Mouse (Mus musculus) CH12.LX (cell line): ENCODE data around the gene Gm21976. TPM values are rescaled to one million over a fixed set of nuclear protein-coding genes. Genes with fewer than 3 reads are reported as not detected.

Experiments used
- DNase-seq: peaks from one replicate; pipeline ENCODE4 v3.0.0-alpha.2; 2013; ENCODE audit errors: extremely low read depth
- H3K27ac ChIP-seq: 2 replicates; pipeline ENCODE4 v1.5.1; 2012; ENCODE audit warnings: low read depth, mild to moderate bottlenecking, control low read depth, moderate library complexity; ENCODE audit not compliant: insufficient read depth
- H3K27me3 ChIP-seq: replicated peaks from 2 replicates; pipeline ENCODE3; 2012; ENCODE audit warnings: inconsistent platforms
- H3K36me3 ChIP-seq, 2 experiments: replicated peaks in 1 of 2; 2 replicates each; pipeline versions ENCODE3 to v1.6.1; 2012; ENCODE audit warnings: inconsistent platforms in 1 of 2, low read length in 1 of 2, mild to moderate bottlenecking in 1 of 2, mixed read lengths in 1 of 2, moderate library complexity in 1 of 2; ENCODE audit not compliant: control insufficient read depth in 1 of 2, insufficient read depth in 1 of 2
- H3K4me1 ChIP-seq, 2 experiments: 2 replicates each; pipeline ENCODE4 v1.6.1; 2012; ENCODE audit warnings: inconsistent platforms in 1 of 2, moderate library complexity in 1 of 2; ENCODE audit not compliant: insufficient read depth in 2 of 2, control insufficient read depth in 1 of 2
- H3K4me2 ChIP-seq: 2 replicates; pipeline ENCODE4 v1.6.1; 2012; ENCODE audit warnings: low read depth, mild to moderate bottlenecking, control low read depth; ENCODE audit not compliant: poor library complexity, insufficient read depth, severe bottlenecking
- H3K4me3 ChIP-seq, 3 experiments: fragments of 150-350 bp in 1 of 3; sonication (generic) in 1 of 3; replicated peaks in 1 of 3; 2 replicates each; pipeline versions ENCODE3 to v1.5.1; 2011 to 2012; ENCODE audit warnings: low read depth in 2 of 3, low read length in 2 of 3, mild to moderate bottlenecking in 2 of 3, moderate library complexity in 2 of 3, control low read depth in 1 of 3, improper control_type of control experiment in 1 of 3, inconsistent platforms in 1 of 3, mixed read lengths in 1 of 3; ENCODE audit not compliant: poor library complexity in 1 of 3
- H3K79me2 ChIP-seq: replicated peaks from 2 replicates; pipeline ENCODE4 v1.6.1; 2012; ENCODE audit warnings: mild to moderate bottlenecking, moderate library complexity; ENCODE audit not compliant: control insufficient read depth, poor library complexity, insufficient read depth, severe bottlenecking; ENCODE audit errors: extremely low read depth
- H3K9ac ChIP-seq: 2 replicates; pipeline ENCODE4 v1.6.1; 2012; ENCODE audit warnings: low read depth, mild to moderate bottlenecking, control low read depth, moderate library complexity; ENCODE audit not compliant: insufficient read depth
- H3K9me3 ChIP-seq: replicated peaks from 2 replicates; pipeline ENCODE3; 2012; ENCODE audit warnings: low read length, inconsistent platforms, mixed read lengths
- BHLHE40 ChIP-seq: IDR thresholded peaks from 2 replicates; pipeline ENCODE4 v1.6.1; 2011; ENCODE audit warnings: mild to moderate bottlenecking, low read depth, low read length, improper control_type of control experiment
- CHD1 ChIP-seq: IDR thresholded peaks from 2 replicates; pipeline ENCODE4 v1.6.1; 2012; ENCODE audit warnings: low read depth, low read length, improper control_type of control experiment, inconsistent platforms
- CTCF ChIP-seq, 2 experiments: IDR thresholded peaks in 1 of 2; conservative IDR thresholded peaks in 1 of 2; 2 replicates each; pipeline ENCODE4 v1.5.1; 2011 to 2012; ENCODE audit warnings: low read depth in 2 of 2, low read length in 2 of 2, improper control_type of control experiment in 1 of 2, inconsistent platforms in 1 of 2, mild to moderate bottlenecking in 1 of 2, moderate library complexity in 1 of 2
- ETS1 ChIP-seq: conservative IDR thresholded peaks from 2 replicates; pipeline ENCODE4 v1.6.1; 2012; ENCODE audit warnings: low read depth, mild to moderate bottlenecking, inconsistent platforms, low read length, improper control_type of control experiment, moderate library complexity
- JUND ChIP-seq: conservative IDR thresholded peaks from 2 replicates; pipeline ENCODE4 v1.6.1; 2011; ENCODE audit warnings: low read depth, low read length, improper control_type of control experiment
- MAZ ChIP-seq: IDR thresholded peaks from 2 replicates; pipeline ENCODE4 v1.6.1; 2012; ENCODE audit warnings: low read depth, mild to moderate bottlenecking, inconsistent platforms, low read length, improper control_type of control experiment, moderate library complexity
- RAD21 ChIP-seq: IDR thresholded peaks from 2 replicates; pipeline ENCODE4 v1.6.1; 2011; ENCODE audit warnings: low read depth, mild to moderate bottlenecking, low read length, improper control_type of control experiment, moderate library complexity
- SIN3A ChIP-seq: IDR thresholded peaks from 2 replicates; pipeline ENCODE4 v1.6.1; 2012; ENCODE audit warnings: low read length, improper control_type of control experiment, inconsistent platforms
- SMC3 ChIP-seq: IDR thresholded peaks from 2 replicates; pipeline ENCODE4 v1.6.1; 2011; ENCODE audit warnings: low read depth, low read length, improper control_type of control experiment
- TCF12 ChIP-seq: IDR thresholded peaks from 2 replicates; pipeline ENCODE4 v1.6.1; 2014; ENCODE audit warnings: low read depth, mild to moderate bottlenecking, inconsistent platforms, low read length, improper control_type of control experiment
- UBTF ChIP-seq: IDR thresholded peaks from 2 replicates; pipeline ENCODE4 v1.6.1; 2012; ENCODE audit warnings: low read depth, mild to moderate bottlenecking, inconsistent platforms, low read length, improper control_type of control experiment, moderate library complexity
- USF2 ChIP-seq: conservative IDR thresholded peaks from 2 replicates; pipeline ENCODE4 v1.6.1; 2011; ENCODE audit warnings: low read depth, low read length, improper control_type of control experiment
- dilution Hi-C: fragments of 300-500 bp; cut with MboI; formaldehyde crosslinking; loops from 2 replicates; pipeline ENCODE4 v1.14.3; 2020; ENCODE audit warnings: low sequenced_read_pairs; ENCODE audit not compliant: extremely low pct_unique_long_range_greater_than_20kb, extremely low pct_ligation_motif_present
- in situ Hi-C: fragments of 300-500 bp; cut with MboI; formaldehyde crosslinking; loops from 3 replicates; pipeline ENCODE4 v1.14.3; 2019; ENCODE audit warnings: low sequenced_read_pairs, low pct_ligation_motif_present, low pct_unique_long_range_greater_than_20kb, mixed read lengths
- polyA plus RNA-seq: library from polyadenylated mRNA; unstranded; fragments of >175 nt; gene quantifications from 2 replicates; pipeline ENCODE4 v1.2.1, GENCODE M21; 2012; ENCODE audit warnings: low read depth; ENCODE audit not compliant: insufficient read length
- total RNA-seq, 2 experiments: library from RNA; depleted of rRNA; stranded (reverse); fragments of 300-350 nt in 1 of 2; fragments of >200 nt in 1 of 2; gene quantifications; 2 replicates each; pipeline ENCODE4 v1.2.3; 2012 to 2014

Gm21976 gene
- total and polyA plus RNA-seq, 3 experiments = not detected

DNA sequence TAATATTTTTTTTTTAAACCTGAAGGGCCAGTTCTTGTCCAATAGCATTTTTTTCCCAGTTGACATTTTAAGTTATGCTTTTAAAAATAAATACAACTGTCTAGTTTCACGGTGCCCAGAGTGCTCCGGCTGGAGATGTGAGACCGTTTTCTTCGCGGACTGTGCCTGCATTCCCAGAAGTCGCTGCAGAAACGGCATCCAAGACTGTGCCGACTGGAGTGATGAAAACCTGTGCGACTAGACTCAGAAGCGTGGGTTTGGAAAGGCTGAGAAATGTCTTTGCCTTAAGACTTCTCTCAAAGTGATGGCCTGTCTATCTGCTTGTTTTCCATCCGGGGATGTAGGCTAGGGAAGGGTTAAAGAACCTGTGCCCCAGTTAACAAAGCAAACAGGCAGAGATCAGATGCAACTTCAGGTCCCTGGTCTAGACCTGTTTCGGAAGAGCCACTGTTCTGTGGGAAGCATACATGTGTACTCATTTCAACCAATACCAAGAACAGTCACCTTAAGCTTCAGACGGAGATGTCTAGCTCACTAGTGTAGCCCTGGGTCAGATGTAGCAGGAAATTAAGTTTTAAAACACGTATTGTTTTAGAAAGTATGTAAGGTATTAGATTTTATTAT is 27.3 kb downstream of the Gm21976 start:
- H3K4me2 ChIP-seq = no peak overlapping the region

DNA sequence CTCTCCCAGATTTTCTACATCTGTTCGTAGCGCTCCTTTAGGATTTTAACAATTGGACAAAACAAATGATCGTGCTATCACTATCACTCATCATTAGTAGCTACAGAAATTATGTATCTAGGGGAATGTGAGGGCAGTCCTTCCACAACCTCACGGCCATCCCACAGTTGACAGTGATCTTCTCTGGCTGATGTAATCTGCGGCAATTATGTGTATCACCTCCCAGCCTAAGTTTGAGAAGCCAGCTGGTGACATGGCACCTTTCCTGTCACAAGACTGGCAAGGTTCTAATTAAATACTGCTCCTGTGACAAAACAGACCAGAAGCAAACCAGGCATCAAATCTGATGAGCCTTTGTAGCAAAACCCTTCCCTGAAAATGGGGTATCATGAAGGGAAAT is 28.3 kb downstream of the Gm21976 start:
- Histone ChIP-seq H3K27ac (peak overlapping the region; percentile 61), H3K4me1 (peaks cover 20 to 54% of the 10 kb centered on the region in 2 experiments), H3K4me2 (no peak overlapping the region)
- TF ChIP-seq CTCF (conservative IDR thresholded peaks at IDR 0.05 in 1 of 2, IDR thresholded peaks at IDR 0.05 in 1 of 2; ENCODE audit: low read depth in 2 of 2, low read length in 2 of 2) = no peak
- no peak for TF ChIP-seq MAZ
- TF ChIP-seq UBTF = no peak
- no peak for TF ChIP-seq SMC3
- no peak for TF ChIP-seq JUND
- TF ChIP-seq, all 38 proteins: peak for 0
- H3K27me3 ChIP-seq = no peaks in the 10 kb centered on the region
- H3K4me3 ChIP-seq = no peak overlapping the region
- peaks cover 37 to 59% of the 10 kb centered on the region in 2 experiments for H3K36me3 ChIP-seq
- H3K79me2 ChIP-seq = peaks cover 31% of the 10 kb centered on the region
- peak; percentile 54 for DNase-seq
- dilution Hi-C loops = no loop called here
- in situ Hi-C loops = no loop called here
- peak overlapping the region; percentile 23 for H3K9ac ChIP-seq
- no peaks in the 10 kb centered on the region for H3K9me3 ChIP-seq

More for the DNA sequence above, 27.3 kb downstream of the Gm21976 start:
- peaks cover 29 to 48% of the 10 kb centered on the region in 2 experiments for H3K36me3 ChIP-seq
- no peaks in the 10 kb centered on the region for H3K9me3 ChIP-seq
- no peak overlapping the region for H3K4me3 ChIP-seq
- no peak for TF ChIP-seq BHLHE40
- TF ChIP-seq SMC3 = no peak
- no peak for TF ChIP-seq SIN3A
- no peak for TF ChIP-seq CHD1
- TF ChIP-seq TCF12 = no peak
- TF ChIP-seq, all 38 proteins: peak for 0
- Histone ChIP-seq H3K27me3 (no peaks in the 10 kb centered on the region), H3K4me1 (peaks cover 19 to 46% of the 10 kb centered on the region in 2 experiments), H3K27ac (no peak overlapping the region), H3K9ac (no peak overlapping the region), H3K79me2 (peaks cover 22% of the 10 kb centered on the region)
- in situ Hi-C loops = no loop called here
- DNase-seq = no peak
- dilution Hi-C loops = no loop called here

DNA sequence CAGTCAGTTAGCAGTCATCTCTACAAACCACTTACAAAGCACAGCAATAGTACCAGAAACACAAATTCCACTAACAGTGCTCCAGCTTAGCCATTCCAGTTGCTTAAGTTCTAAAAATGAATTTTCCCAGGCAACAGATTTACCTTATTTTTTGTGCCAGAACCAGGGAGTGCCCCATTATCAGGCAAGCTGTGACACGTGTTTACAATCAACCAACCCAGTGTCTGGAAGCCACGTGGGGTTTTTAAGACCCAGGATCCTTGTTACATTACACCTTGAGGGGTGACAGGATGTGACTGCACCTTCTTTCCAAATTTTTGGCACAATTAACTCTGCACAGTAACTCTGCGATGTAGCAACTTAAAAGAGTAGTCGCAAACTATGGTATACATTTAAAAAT is 29.0 kb downstream of the Gm21976 start:
- in situ Hi-C loops = no loop called here
- dilution Hi-C loops = no loop called here
- DNase-seq = no peak
- Histone ChIP-seq H3K36me3 (peaks cover 44 to 66% of the 10 kb centered on the region in 2 experiments), H3K9me3 (no peaks in the 10 kb centered on the region), H3K4me2 (no peak overlapping the region), H3K27me3 (no peaks in the 10 kb centered on the region), H3K27ac (peak overlapping the region; percentile 61), H3K4me3 (no peak overlapping the region), H3K9ac (0 out of 2 replicates have a peak overlapping the region, but pooled peaks have one; percentile 23), H3K79me2 (peaks cover 38% of the 10 kb centered on the region), H3K4me1 (peaks cover 20 to 61% of the 10 kb centered on the region in 2 experiments)
- TF ChIP-seq RAD21 (no peak), UBTF (no peak), ETS1 (no peak), USF2 (no peak)
